In genomic region chr3:105036281-105036847, GRCm38 (mm10) we compare ENCODE assay signal across 16 mouse cellular contexts. TPM values are rescaled to one million over a fixed set of nuclear protein-coding genes. Genes with fewer than 3 reads are reported as not detected.
A peak's percentile ranks its signal among the peaks of the same experiment; 100 is the strongest.
DNase-seq lines count a peak whose midpoint lies in the region; ATAC-seq and TF ChIP-seq lines count a peak whose summit lies in the region.
"Had no signal": no experiment of that assay in that cellular context is flagged by ENCODE, and none has a peak within 500 bp of the region (broad histone marks: within the 10 kb centered on the region; RNA-seq: fewer than 3 reads in every experiment).

No protein-coding gene starts in this region.

- TF ChIP-seq CTCF in bone marrow macrophage, adult 2 months (IDR thresholded peaks at IDR 0.05; ENCODE audit: low read depth, low read length), result no peak
- TF ChIP-seq CTCF in intestine, postnatal 0 days (IDR thresholded peaks at IDR 0.05; ENCODE audit: low read depth), result no peak

- no peak overlapping the region for H3K4me2 ChIP-seq in heart, embryonic 12.5 days
- no peak overlapping the region for H3K4me2 ChIP-seq in intestine, postnatal 0 days (replicated peaks; ENCODE audit: low read depth)
- H3K4me2 ChIP-seq in forebrain, embryonic 14.5 days (ENCODE audit: low read length), result no peak overlapping the region
- H3K4me2 ChIP-seq: forebrain, embryonic 15.5 days had no signal

- H3K9ac ChIP-seq in heart, embryonic 12.5 days, result no peak overlapping the region
- H3K9ac ChIP-seq in intestine, postnatal 0 days (ENCODE audit: low read depth, low read length), result no peak overlapping the region
- no peak overlapping the region for H3K9ac ChIP-seq in forebrain, embryonic 14.5 days (ENCODE audit: low read length)
- H3K9ac ChIP-seq: forebrain, embryonic 15.5 days had no signal

- H3K4me3 ChIP-seq in heart, embryonic 12.5 days, result no peak overlapping the region
- no peak overlapping the region for H3K4me3 ChIP-seq in bone marrow macrophage, adult 2 months (ENCODE audit: insufficient read depth, low read length)
- H3K4me3 ChIP-seq in intestine, postnatal 0 days (ENCODE audit: low read depth, low read length), result no peak overlapping the region
- no peak overlapping the region for H3K4me3 ChIP-seq in forebrain, embryonic 14.5 days (ENCODE audit: low read depth, low read length)
- H3K4me3 ChIP-seq: forebrain, embryonic 15.5 days; myocyte had no signal

- no peak for DNase-seq in heart, adult 8-10 months (ENCODE audit: low spot score)
- DNase-seq in layer of hippocampus, adult 9-11 months, result peak; percentile 87
- no peak for DNase-seq in layer of hippocampus, adult 9-10 months (ENCODE audit: low spot score)
- DNase-seq in forebrain, embryonic 14.5 days (ENCODE audit: low spot score), result no peak
- DNase-seq in c-Kit-positive CD71-positive TER-119-positive erythroid progenitor cells, embryonic 14.5 days (ENCODE audit: low spot score), result no peak
- DNase-seq: cerebellum, adult 11-12 months; retina, postnatal 1 day had no signal

- WGBS in heart, embryonic 12.5 days, result 62% methylated on average over 10 of the region's 10 CpGs
- 78% methylated on average over 10 of the region's 10 CpGs for WGBS in intestine, postnatal 0 days
- 86% methylated on average over 10 of the region's 10 CpGs for WGBS in forebrain, embryonic 14.5 days

- no peaks in the 10 kb centered on the region for H3K27me3 ChIP-seq in heart, embryonic 12.5 days (replicated peaks)
- no peaks in the 10 kb centered on the region for H3K27me3 ChIP-seq in intestine, postnatal 0 days (replicated peaks; ENCODE audit: control insufficient read depth, insufficient read depth, low read length)
- no peaks in the 10 kb centered on the region for H3K27me3 ChIP-seq in forebrain, embryonic 14.5 days (replicated peaks; ENCODE audit: control insufficient read depth, insufficient read depth, low read length)
- H3K27me3 ChIP-seq: forebrain, embryonic 15.5 days had no signal

- 0 out of 2 replicates have a peak, but pooled peaks have one; percentile 46 for ATAC-seq in heart, embryonic 12.5 days (ENCODE audit: insufficient number of reproducible peaks, low FRiP score)
- no peak for ATAC-seq in intestine, postnatal 0 days
- ATAC-seq in forebrain, embryonic 14.5 days, result no peak
- ATAC-seq: forebrain, embryonic 15.5 days had no signal

- TF ChIP-seq POLR2A in bone marrow macrophage, adult 2 months (IDR thresholded peaks at IDR 0.05; ENCODE audit: borderline replicate concordance, low read depth, low read length), result no peak

- H3K4me1 ChIP-seq in heart, embryonic 12.5 days (replicated peaks), result peaks cover 41% of the 10 kb centered on the region
- peaks cover 56% of the 10 kb centered on the region for H3K4me1 ChIP-seq in bone marrow macrophage, adult 2 months (ENCODE audit: control insufficient read depth, insufficient read depth, low read length)
- no peaks in the 10 kb centered on the region for H3K4me1 ChIP-seq in intestine, postnatal 0 days (replicated peaks; ENCODE audit: control insufficient read depth, insufficient read depth, low read length)
- H3K4me1 ChIP-seq in forebrain, embryonic 14.5 days (ENCODE audit: control insufficient read depth, insufficient read depth, low read length), result no peaks in the 10 kb centered on the region

- H3K9me3 ChIP-seq in heart, embryonic 12.5 days (replicated peaks), result no peaks in the 10 kb centered on the region
- H3K9me3 ChIP-seq in intestine, postnatal 0 days (ENCODE audit: control insufficient read depth), result no peaks in the 10 kb centered on the region
- no peaks in the 10 kb centered on the region for H3K9me3 ChIP-seq in forebrain, embryonic 14.5 days (replicated peaks; ENCODE audit: control insufficient read depth, low read length)
- H3K9me3 ChIP-seq: forebrain, embryonic 15.5 days had no signal

- H3K36me3 ChIP-seq in heart, embryonic 12.5 days, result peaks cover 76% of the 10 kb centered on the region
- H3K36me3 ChIP-seq in intestine, postnatal 0 days (ENCODE audit: control insufficient read depth, insufficient read depth), result peaks cover 50% of the 10 kb centered on the region
- peaks cover 67% of the 10 kb centered on the region for H3K36me3 ChIP-seq in forebrain, embryonic 14.5 days (ENCODE audit: control insufficient read depth, insufficient read depth, low read length)

- H3K27ac ChIP-seq in heart, embryonic 12.5 days (ENCODE audit: poor library complexity, severe bottlenecking), result peak overlapping the region; percentile 48
- H3K27ac ChIP-seq in bone marrow macrophage, adult 2 months (ENCODE audit: insufficient read depth, low read depth, low read length), result peak overlapping the region; percentile 99
- 0 out of 2 replicates have a peak overlapping the region, but pooled peaks have one; percentile 4 for H3K27ac ChIP-seq in intestine, postnatal 0 days (ENCODE audit: low read depth, low read length)
- H3K27ac ChIP-seq in forebrain, embryonic 14.5 days (ENCODE audit: low read depth, low read length), result no peak overlapping the region
- H3K27ac ChIP-seq: forebrain, embryonic 15.5 days had no signal

RNA-seq across cellular contexts. Expression of gene Cttnbp2nl, which starts 16.6 kb away (rescaled TPM):
- 40.1 and 43.3 TPM in 2 replicates for polyA plus RNA-seq in heart, embryonic 12.5 days (2016; fragmentation: Nextera tagmentation; extraction: Ambion mirVana)
- total RNA-seq in heart, adult 8-10 months (2022), result 10 to 100 TPM; 14.0 to 21.4 (median 15.6) TPM
- polyA plus RNA-seq in bone marrow macrophage, adult 2 months (2012; ENCODE audit: insufficient read depth, insufficient read length, missing spikeins), result 94.8 and 127 TPM in 2 replicates
- 9.8 and 10.6 TPM in 2 replicates for polyA plus RNA-seq in intestine, postnatal 0 days (2015; fragmentation: Nextera tagmentation; extraction: Ambion mirVana)
- polyA plus RNA-seq in forebrain, embryonic 14.5 days (2014; fragmentation: Nextera tagmentation; extraction: Ambion mirVana), result 42.8 and 51.3 TPM in 2 replicates

RNA-seq across cellular contexts. Expression of gene 4930564D02Rik, which starts 30.3 kb away (rescaled TPM):
- polyA plus RNA-seq in heart, embryonic 12.5 days (2016; fragmentation: Nextera tagmentation; extraction: Ambion mirVana), result not detected in 2 replicates
- not detected for total RNA-seq in heart, adult 8-10 months (2022)
- not detected in 2 replicates for polyA plus RNA-seq in bone marrow macrophage, adult 2 months (2012; ENCODE audit: insufficient read depth, insufficient read length, missing spikeins)
- not detected in 2 replicates for polyA plus RNA-seq in intestine, postnatal 0 days (2015; fragmentation: Nextera tagmentation; extraction: Ambion mirVana)
- not detected in 2 replicates for polyA plus RNA-seq in forebrain, embryonic 14.5 days (2014; fragmentation: Nextera tagmentation; extraction: Ambion mirVana)
- total RNA-seq: adrenal gland, adult 18-20 months; layer of hippocampus, postnatal 10 days had no signal
- polyA plus RNA-seq: forebrain, embryonic 15.5 days; liver, embryonic 16.5 days; myocyte; stomach, embryonic 14.5 days had no signal
